Mouse (Mus musculus) myocyte (in vitro differentiated cells): ENCODE measurements around the gene Ablim1. TPM values are rescaled to one million over a fixed set of nuclear protein-coding genes. Genes with fewer than 3 reads are reported as not detected.

Experiments used
- H3K27me3 ChIP-seq: one replicate; pipeline ENCODE4 v1.6.1; 2011; ENCODE audit not compliant: control insufficient read depth, insufficient read depth, insufficient read length
- H3K36me3 ChIP-seq: one replicate; pipeline ENCODE4 v1.6.1; 2011; ENCODE audit not compliant: control insufficient read depth, insufficient read depth
- H3K4me2 ChIP-seq: one replicate; pipeline ENCODE4 v1.6.1; 2011; ENCODE audit warnings: low read depth, control low read depth
- H3K4me3 ChIP-seq: one replicate; pipeline ENCODE4 v1.5.1; 2011; ENCODE audit warnings: mild to moderate bottlenecking, control low read depth, moderate library complexity
- H3K79me2 ChIP-seq: one replicate; pipeline ENCODE4 v1.6.1; 2011; ENCODE audit not compliant: control insufficient read depth, insufficient read depth
- H3ac ChIP-seq: one replicate; pipeline ENCODE4 v1.6.1; 2011; ENCODE audit not compliant: control insufficient read depth, insufficient read length
- CEBPB ChIP-seq: IDR thresholded peaks from 2 replicates; pipeline ENCODE4 v1.6.1; 2011; ENCODE audit warnings: mild to moderate bottlenecking, moderate library complexity; ENCODE audit not compliant: poor library complexity, insufficient read depth, severe bottlenecking
- E2F4 ChIP-seq: IDR thresholded peaks from one replicate; pipeline ENCODE4 v1.6.1; 2011; ENCODE audit warnings: mild to moderate bottlenecking, control low read depth, moderate library complexity; ENCODE audit not compliant: insufficient read depth
- MAX ChIP-seq: IDR thresholded peaks from one replicate; pipeline ENCODE4 v1.6.1; 2011; ENCODE audit warnings: low read depth, mild to moderate bottlenecking, control low read depth
- MYOD1 ChIP-seq, 3 experiments: IDR thresholded peaks; one replicate each; pipeline ENCODE4 v1.6.1; 2011; ENCODE audit warnings: control low read depth in 2 of 3, low read depth in 2 of 3, mild to moderate bottlenecking in 2 of 3, moderate library complexity in 1 of 3; ENCODE audit not compliant: insufficient read length in 2 of 3, control insufficient read depth in 1 of 3
- MYOG ChIP-seq, 3 experiments: IDR thresholded peaks; one replicate each; pipeline ENCODE4 v1.6.1; 2011; ENCODE audit warnings: control low read depth in 2 of 3, low read depth in 2 of 3, mild to moderate bottlenecking in 2 of 3; ENCODE audit not compliant: insufficient read length in 2 of 3, control insufficient read depth in 1 of 3, insufficient read depth in 1 of 3
- POLR2A ChIP-seq: IDR thresholded peaks from one replicate; pipeline ENCODE4 v1.6.1; 2011; ENCODE audit warnings: low read depth, mild to moderate bottlenecking, control low read depth, moderate library complexity; ENCODE audit not compliant: insufficient read length
- POLR2AphosphoS2 ChIP-seq: IDR thresholded peaks from one replicate; pipeline ENCODE4 v1.6.1; 2011; ENCODE audit warnings: low read depth, control low read depth; ENCODE audit not compliant: insufficient read length
- REST ChIP-seq: IDR thresholded peaks from one replicate; pipeline ENCODE4 v1.6.1; 2011; ENCODE audit warnings: mild to moderate bottlenecking, control low read depth, moderate library complexity; ENCODE audit not compliant: insufficient read depth, insufficient read length
- SRF ChIP-seq: IDR thresholded peaks from one replicate; pipeline ENCODE4 v1.6.1; 2011; ENCODE audit warnings: low read depth; ENCODE audit not compliant: control insufficient read depth, insufficient read length
- TCF12 ChIP-seq: IDR thresholded peaks from one replicate; pipeline ENCODE4 v1.6.1; 2011; ENCODE audit warnings: mild to moderate bottlenecking, control low read depth; ENCODE audit not compliant: poor library complexity, insufficient read depth, severe bottlenecking
- TCF3 ChIP-seq: IDR thresholded peaks from one replicate; pipeline ENCODE4 v1.6.1; 2011; ENCODE audit warnings: low read depth, control low read depth; ENCODE audit not compliant: insufficient read length
- USF1 ChIP-seq: IDR thresholded peaks from one replicate; pipeline ENCODE4 v1.6.1; 2011; ENCODE audit warnings: low read depth, mild to moderate bottlenecking, control low read depth, moderate library complexity
- polyA plus RNA-seq: library from polyadenylated mRNA; unstranded; fragments of >200 nt; fragmentation: generic; extraction: Trizol; gene quantifications from one replicate; pipeline ENCODE4 v1.2.1, GENCODE M21; 2012; ENCODE audit warnings: missing spikeins

The Ablim1 gene
- polyA plus RNA-seq, 1 experiment = 29.9 TPM

DNA sequence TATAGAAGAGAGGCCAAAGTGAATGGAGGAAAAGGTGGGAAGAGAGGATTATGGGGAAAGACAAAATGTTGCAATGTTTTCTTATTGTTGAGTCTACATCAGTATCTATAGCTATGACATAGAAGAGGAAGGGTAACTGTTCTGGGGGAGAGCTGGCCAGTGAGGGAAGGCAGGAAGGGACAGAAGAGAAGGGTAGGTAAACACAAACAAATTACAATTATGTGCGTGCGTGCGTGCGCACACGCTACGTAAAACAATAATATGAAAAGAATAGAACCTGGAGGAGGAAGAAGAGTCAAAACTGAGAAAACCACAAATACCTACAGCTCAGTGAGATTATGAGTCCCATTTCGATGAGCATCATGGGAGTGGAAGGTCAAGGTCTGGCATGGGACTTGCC lies 13.6 kb upstream of the Ablim1 start:
- TF ChIP-seq REST = no peak
- TF ChIP-seq POLR2AphosphoS2 = no peak
- no peak for TF ChIP-seq SRF
- no peak for TF ChIP-seq MYOD1 (IDR thresholded peaks at IDR 0.05; ENCODE audit: control insufficient read depth in 1 of 3, insufficient read length in 2 of 3, low read depth in 2 of 3)
- no peak for TF ChIP-seq MAX
- TF ChIP-seq CEBPB = no peak
- TF ChIP-seq TCF12 = no peak
- TF ChIP-seq E2F4 = no peak
- TF ChIP-seq TCF3 = no peak
- TF ChIP-seq MYOG (IDR thresholded peaks at IDR 0.05; ENCODE audit: control insufficient read depth in 1 of 3, insufficient read depth in 1 of 3, insufficient read length in 2 of 3, low read depth in 2 of 3) = no peak
- Histone ChIP-seq H3K4me2 (no peak overlapping the region), H3K4me3 (no peak overlapping the region), H3K27me3 (no peaks in the 10 kb centered on the region), H3ac (no peak overlapping the region), H3K79me2 (no peaks in the 10 kb centered on the region), H3K36me3 (no peaks in the 10 kb centered on the region)

DNA sequence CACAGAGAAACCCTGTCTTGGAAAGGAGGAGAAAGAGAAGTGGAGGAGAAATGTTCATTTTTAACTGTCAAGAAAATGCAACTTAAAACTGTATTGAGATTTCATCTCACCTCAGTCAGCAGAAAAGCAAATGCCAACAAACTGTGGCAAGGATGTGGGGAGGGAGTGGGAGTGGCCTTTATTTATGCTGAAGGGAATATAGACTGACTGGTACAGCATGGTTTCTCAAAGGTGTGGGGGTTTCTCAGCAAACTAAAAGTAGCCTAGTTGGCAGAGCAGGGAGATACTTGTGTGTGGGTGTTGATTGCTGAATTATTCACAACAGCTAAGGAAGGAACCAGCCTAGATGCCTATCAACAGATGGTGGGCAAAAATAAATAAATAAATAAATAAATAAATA lies 13.0 kb upstream of the Ablim1 start:
- no peak for TF ChIP-seq MAX
- TF ChIP-seq POLR2A = no peak
- no peak for TF ChIP-seq TCF12
- TF ChIP-seq CEBPB = no peak
- TF ChIP-seq E2F4 = no peak
- TF ChIP-seq POLR2AphosphoS2 = no peak
- no peak for TF ChIP-seq SRF
- TF ChIP-seq USF1 = no peak
- TF ChIP-seq TCF3 = no peak
- TF ChIP-seq REST = no peak
- TF ChIP-seq MYOD1 (IDR thresholded peaks at IDR 0.05; ENCODE audit: control insufficient read depth in 1 of 3, insufficient read length in 2 of 3, low read depth in 2 of 3) = no peak
- TF ChIP-seq MYOG (IDR thresholded peaks at IDR 0.05; ENCODE audit: control insufficient read depth in 1 of 3, insufficient read depth in 1 of 3, insufficient read length in 2 of 3, low read depth in 2 of 3) = no peak
- Histone ChIP-seq H3K4me2 (no peak overlapping the region), H3K36me3 (no peaks in the 10 kb centered on the region), H3K79me2 (no peaks in the 10 kb centered on the region), H3K4me3 (no peak overlapping the region), H3ac (no peak overlapping the region), H3K27me3 (no peaks in the 10 kb centered on the region)

GRCm38 (mm10) chr19:57325748-57326300 lies 11.1 kb upstream of the Ablim1 start:
- Histone ChIP-seq H3K27me3 (no peaks in the 10 kb centered on the region), H3K36me3 (no peaks in the 10 kb centered on the region), H3ac (no peak overlapping the region), H3K79me2 (no peaks in the 10 kb centered on the region), H3K4me2 (peak overlapping the region; percentile 39), H3K4me3 (no peak overlapping the region)
- TF ChIP-seq REST (no peak), SRF (no peak), MYOD1 (IDR thresholded peaks at IDR 0.05; ENCODE audit: control insufficient read depth in 1 of 3, insufficient read length in 2 of 3, low read depth in 2 of 3) (no peak), TCF12 (no peak), CEBPB (no peak), MYOG (IDR thresholded peaks at IDR 0.05; ENCODE audit: control insufficient read depth in 1 of 3, insufficient read depth in 1 of 3, insufficient read length in 2 of 3, low read depth in 2 of 3) (no peak), MAX (no peak), POLR2AphosphoS2 (no peak)

DNA sequence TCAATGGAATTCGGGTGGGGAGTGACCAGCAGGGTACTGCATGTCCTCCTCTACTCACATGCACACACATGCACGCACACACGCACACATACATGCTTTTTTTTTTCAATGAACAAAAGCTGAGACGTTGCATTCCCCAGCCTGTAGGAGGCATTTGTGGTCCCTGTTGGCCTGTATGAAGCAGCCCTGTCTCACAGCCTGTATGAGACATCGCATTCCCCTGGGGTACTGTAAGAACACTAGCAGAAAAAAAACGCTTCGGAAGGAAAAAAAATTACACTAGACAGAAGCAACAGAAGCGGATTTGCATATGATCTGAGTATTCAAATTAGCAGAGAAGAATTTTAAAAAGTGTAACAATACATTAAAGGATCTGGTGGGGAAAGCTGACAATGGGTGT lies 8.4 kb upstream of the Ablim1 start:
- Histone ChIP-seq H3K4me2 (no peak overlapping the region), H3K27me3 (no peaks in the 10 kb centered on the region), H3ac (no peak overlapping the region), H3K4me3 (no peak overlapping the region), H3K79me2 (no peaks in the 10 kb centered on the region), H3K36me3 (no peaks in the 10 kb centered on the region)
- TF ChIP-seq CEBPB (no peak), REST (no peak), MAX (no peak), TCF12 (no peak), POLR2AphosphoS2 (no peak), MYOG (IDR thresholded peaks at IDR 0.05; ENCODE audit: control insufficient read depth in 1 of 3, insufficient read depth in 1 of 3, insufficient read length in 2 of 3, low read depth in 2 of 3) (no peak), E2F4 (no peak)

- Histone ChIP-seq H3K4me2 (no peak overlapping the region), H3K79me2 (no peaks in the 10 kb centered on the region), H3ac (no peak overlapping the region), H3K4me3 (no peak overlapping the region), H3K36me3 (no peaks in the 10 kb centered on the region), H3K27me3 (no peaks in the 10 kb centered on the region)
- TF ChIP-seq POLR2AphosphoS2 = no peak
- TF ChIP-seq MYOD1 (IDR thresholded peaks at IDR 0.05; ENCODE audit: control insufficient read depth in 1 of 3, insufficient read length in 2 of 3, low read depth in 2 of 3) = no peak
- no peak for TF ChIP-seq E2F4
- no peak for TF ChIP-seq TCF3
- no peak for TF ChIP-seq TCF12
- no peak for TF ChIP-seq CEBPB
- no peak for TF ChIP-seq MYOG (IDR thresholded peaks at IDR 0.05; ENCODE audit: control insufficient read depth in 1 of 3, insufficient read depth in 1 of 3, insufficient read length in 2 of 3, low read depth in 2 of 3)
- no peak for TF ChIP-seq POLR2A
- no peak for TF ChIP-seq REST
- TF ChIP-seq MAX = no peak
- no peak for TF ChIP-seq SRF
- no peak for TF ChIP-seq USF1
These were observed 7.8 kb upstream of the Ablim1 start for GRCm38 (mm10) chr19:57322491-57322890.
